ENCODE assay signal across 8 mouse cellular contexts in genomic region chr8:90861266-90861944, GRCm38 (mm10). TPM values are rescaled to one million over a fixed set of nuclear protein-coding genes. Genes with fewer than 3 reads are reported as not detected.
DNase-seq lines count a peak whose midpoint lies in the region; ATAC-seq and TF ChIP-seq lines count a peak whose summit lies in the region.

No protein-coding gene starts in this region.

- no peak overlapping the region for H3K4me3 ChIP-seq in left cerebral cortex, adult 2 months
- 0 out of 2 replicates have a peak overlapping the region, but pooled peaks have one; percentile 10 for H3K4me3 ChIP-seq in embryonic facial prominence, embryonic 14.5 days (ENCODE audit: low read depth, low read length)
- H3K4me3 ChIP-seq in hindbrain, embryonic 13.5 days, result no peak overlapping the region

- peak; percentile 28; the same call in 1 of the 2 replicates for ATAC-seq in embryonic facial prominence, embryonic 14.5 days (ENCODE audit: low read depth)
- peak; percentile 48 for ATAC-seq in hindbrain, embryonic 13.5 days (ENCODE audit: low FRiP score)

- H3K9ac ChIP-seq in embryonic facial prominence, embryonic 14.5 days (ENCODE audit: low read depth, low read length), result peak overlapping the region; percentile 41
- peak overlapping the region; percentile 39 for H3K9ac ChIP-seq in hindbrain, embryonic 13.5 days

- H3K36me3 ChIP-seq in embryonic facial prominence, embryonic 14.5 days (ENCODE audit: control insufficient read depth, insufficient read depth, low read length), result no peaks in the 10 kb centered on the region
- no peaks in the 10 kb centered on the region for H3K36me3 ChIP-seq in hindbrain, embryonic 13.5 days

- H3K4me1 ChIP-seq in embryonic facial prominence, embryonic 14.5 days (ENCODE audit: control insufficient read depth, insufficient read depth, low read length), result peaks cover 27% of the 10 kb centered on the region
- H3K4me1 ChIP-seq in hindbrain, embryonic 13.5 days (replicated peaks), result peaks cover 34% of the 10 kb centered on the region

- TF ChIP-seq POLR2A in brain, embryonic 14.5 days (IDR thresholded peaks at IDR 0.05; ENCODE audit: borderline replicate concordance, extremely low read depth, insufficient read depth, insufficient read length, poor library complexity, severe bottlenecking), result no peak

- peak overlapping the region; percentile 24 for H3K27ac ChIP-seq in left cerebral cortex, adult 2 months
- H3K27ac ChIP-seq in embryonic facial prominence, embryonic 14.5 days (replicated peaks; ENCODE audit: low read depth, low read length), result peak overlapping the region; percentile 98
- peak overlapping the region; percentile 88 for H3K27ac ChIP-seq in hindbrain, embryonic 13.5 days

- intact Hi-C loops in left cerebral cortex, adult 2 months (cut with DNase I), result no loop called here

- peak overlapping the region; percentile 43 for H3K4me2 ChIP-seq in embryonic facial prominence, embryonic 14.5 days (ENCODE audit: low read depth, low read length)
- H3K4me2 ChIP-seq in hindbrain, embryonic 13.5 days, result peak overlapping the region; percentile 31

- 5% methylated on average over 9 of the region's 9 CpGs for WGBS in embryonic facial prominence, embryonic 14.5 days
- 1% methylated on average over 9 of the region's 9 CpGs for WGBS in hindbrain, embryonic 13.5 days

- no peaks in the 10 kb centered on the region for H3K9me3 ChIP-seq in embryonic facial prominence, embryonic 14.5 days (ENCODE audit: control insufficient read depth, low read length)
- no peaks in the 10 kb centered on the region for H3K9me3 ChIP-seq in hindbrain, embryonic 13.5 days

- DNase-seq in left cerebral cortex, adult 2 months (ENCODE audit: extremely low spot score in 1 of 2, low spot score in 2 of 2), result peak; percentile 46 to 59
- DNase-seq in left cerebral cortex, adult 18-20 months (ENCODE audit: low spot score in 2 of 2), result no peak
- peak; percentile 93 for DNase-seq in brain, embryonic 14.5 days (ENCODE audit: low read depth)
- DNase-seq in embryonic facial prominence, embryonic 14.5 days (ENCODE audit: low spot score), result no peak
- peak; percentile 31 for DNase-seq in lung, postnatal 10 days
- DNase-seq in right cerebral cortex, postnatal 10 days (ENCODE audit: low spot score in 2 of 2), result peak; percentile 83 to 84
- DNase-seq in ovary, adult 18-20 months (ENCODE audit: low spot score), result no peak

- H3K27me3 ChIP-seq in embryonic facial prominence, embryonic 14.5 days (replicated peaks; ENCODE audit: control insufficient read depth, insufficient read depth, low read length), result no peaks in the 10 kb centered on the region
- H3K27me3 ChIP-seq in hindbrain, embryonic 13.5 days, result no peaks in the 10 kb centered on the region

- TF ChIP-seq CTCF in left cerebral cortex, adult 2 months (IDR thresholded peaks at IDR 0.05), result no peak
- TF ChIP-seq CTCF in brain, embryonic 14.5 days (IDR thresholded peaks at IDR 0.05; ENCODE audit: borderline replicate concordance, extremely low read depth, insufficient read depth, insufficient read length), result no peak

RNA-seq across cellular contexts. Expression of gene Chd9, which starts 33.3 kb away (rescaled TPM):
- total RNA-seq in left cerebral cortex, adult 2 months (2021), result 100 to 1,000 TPM; 226 to 228 TPM
- 100 to 1,000 TPM; 175 to 214 TPM for total RNA-seq in left cerebral cortex, adult 18-20 months (2021)
- polyA plus RNA-seq in brain, embryonic 14.5 days (2012; rRNA removed), result 74.7 and 79.5 TPM in 2 replicates
- polyA plus RNA-seq in embryonic facial prominence, embryonic 14.5 days (2014; fragmentation: Nextera tagmentation; extraction: Ambion mirVana), result 114 and 123 TPM in 2 replicates
- polyA plus RNA-seq in hindbrain, embryonic 13.5 days (2015; fragmentation: Nextera tagmentation; extraction: Ambion mirVana), result 76.4 and 89.0 TPM in 2 replicates

RNA-seq across cellular contexts. Expression of gene Gm19935, which starts 44.2 kb away (rescaled TPM):
- total RNA-seq in left cerebral cortex, adult 2 months (2021), result 1 to 10 TPM; 1.2 to 1.3 TPM
- 1 to 10 TPM in 1 of 2 experiments, under 1 TPM in 1; 0.94 to 2.4 TPM for total RNA-seq in left cerebral cortex, adult 18-20 months (2021)
- polyA plus RNA-seq in brain, embryonic 14.5 days (2012; rRNA removed), result 0.33 and 1.2 TPM in 2 replicates
- polyA plus RNA-seq in embryonic facial prominence, embryonic 14.5 days (2014; fragmentation: Nextera tagmentation; extraction: Ambion mirVana), result 1.8 TPM in 1 of 2 replicates, not detected in the other
- 1.9 and 3.0 TPM in 2 replicates for polyA plus RNA-seq in hindbrain, embryonic 13.5 days (2015; fragmentation: Nextera tagmentation; extraction: Ambion mirVana)

Comparison
In these comparisons a context has a peak if more than half of its experiments do, and no peak if none do; other contexts are left out.
1. DNase-seq: peak in left cerebral cortex, adult 2 months (2 of 2), brain, embryonic 14.5 days (single experiment), lung, postnatal 10 days (single experiment) and right cerebral cortex, postnatal 10 days (2 of 2); none in left cerebral cortex, adult 18-20 months (0 of 2), embryonic facial prominence, embryonic 14.5 days (single experiment) and ovary, adult 18-20 months (single experiment).
2. H3K27ac ChIP-seq: peak in every context shown above with its lines; median percentile 98 in embryonic facial prominence, embryonic 14.5 days; 88 in hindbrain, embryonic 13.5 days; 24 in left cerebral cortex, adult 2 months.